14 mouse cellular contexts compared by ENCODE assay signal in genomic region chr4:108969517-108969916, GRCm38 (mm10).
"Had no signal": no experiment of that assay in that cellular context is flagged by ENCODE, and none has a peak within 500 bp of the region (broad histone marks: within the 10 kb centered on the region; RNA-seq: fewer than 3 reads in every experiment).

No protein-coding gene starts in this region.

- H3K4me3 ChIP-seq: limb, embryonic 12.5 days; lung, embryonic 15.5 days; midbrain, embryonic 12.5 days; neural tube, embryonic 13.5 days had no signal

- H3K9me3 ChIP-seq: limb, embryonic 12.5 days; lung, embryonic 15.5 days; midbrain, embryonic 12.5 days; neural tube, embryonic 13.5 days had no signal

- H3K27ac ChIP-seq: limb, embryonic 12.5 days; liver, embryonic 14.5 days; lung, embryonic 15.5 days; macrophage; midbrain, embryonic 12.5 days; neural tube, embryonic 13.5 days; stomach, postnatal 0 days had no signal

- H3K4me2 ChIP-seq: limb, embryonic 12.5 days; lung, embryonic 15.5 days; midbrain, embryonic 12.5 days; neural tube, embryonic 13.5 days had no signal

- H3K4me1 ChIP-seq: limb, embryonic 12.5 days; lung, embryonic 15.5 days; midbrain, embryonic 12.5 days; neural tube, embryonic 13.5 days had no signal

- H3K27me3 ChIP-seq: limb, embryonic 12.5 days; lung, embryonic 15.5 days; midbrain, embryonic 12.5 days; neural tube, embryonic 13.5 days had no signal

- H3K9ac ChIP-seq: limb, embryonic 12.5 days; liver, embryonic 14.5 days; lung, embryonic 15.5 days; midbrain, embryonic 12.5 days; neural tube, embryonic 13.5 days had no signal

- DNase-seq: kidney, adult 8-10 months; kidney, postnatal 25 days; lung, postnatal 14 days; thymus, postnatal 36 days had no signal

- H3K36me3 ChIP-seq: limb, embryonic 12.5 days; lung, embryonic 15.5 days; midbrain, embryonic 12.5 days; neural tube, embryonic 13.5 days had no signal

- ATAC-seq: inflammation-experienced regulatory T-cells, adult 6 months; intestine, postnatal 0 days; midbrain, embryonic 16.5 days had no signal
